Comparison of ENCODE assay signal across 19 mouse cellular contexts in genomic region chr2:146322019-146322418, GRCm38 (mm10).
DNase-seq lines count a peak whose midpoint lies in the region; ATAC-seq and TF ChIP-seq lines count a peak whose summit lies in the region.
"Had no signal": no experiment of that assay in that cellular context is flagged by ENCODE, and none has a peak within 500 bp of the region (broad histone marks: within the 10 kb centered on the region; RNA-seq: fewer than 3 reads in every experiment).

No protein-coding gene starts in this region.

- H3K4me2 ChIP-seq in intestine, embryonic 14.5 days (ENCODE audit: low read length): no peak overlapping the region
- no peak overlapping the region for H3K4me2 ChIP-seq in intestine, postnatal 0 days (replicated peaks; ENCODE audit: low read depth)
- H3K4me2 ChIP-seq: embryonic facial prominence, embryonic 12.5 days; forebrain, embryonic 13.5 days; forebrain, embryonic 15.5 days had no signal

- no peak overlapping the region for H3K4me3 ChIP-seq in intestine, embryonic 14.5 days (ENCODE audit: low read depth, low read length)
- no peak overlapping the region for H3K4me3 ChIP-seq in intestine, postnatal 0 days (ENCODE audit: low read depth, low read length)
- no peak overlapping the region for H3K4me3 ChIP-seq in left cerebral cortex, adult 2 months
- H3K4me3 ChIP-seq: embryonic facial prominence, embryonic 10.5 days; embryonic facial prominence, embryonic 12.5 days; forebrain, embryonic 13.5 days; forebrain, embryonic 15.5 days had no signal

- no peaks in the 10 kb centered on the region for H3K27me3 ChIP-seq in intestine, embryonic 14.5 days (replicated peaks; ENCODE audit: control insufficient read depth, insufficient read depth, low read length)
- no peaks in the 10 kb centered on the region for H3K27me3 ChIP-seq in intestine, postnatal 0 days (replicated peaks; ENCODE audit: control insufficient read depth, insufficient read depth, low read length)
- H3K27me3 ChIP-seq: embryonic facial prominence, embryonic 12.5 days; forebrain, embryonic 13.5 days; forebrain, embryonic 15.5 days had no signal

- TF ChIP-seq CTCF in intestine, postnatal 0 days (IDR thresholded peaks at IDR 0.05; ENCODE audit: low read depth): no peak
- no peak for TF ChIP-seq CTCF in left cerebral cortex, adult 2 months (IDR thresholded peaks at IDR 0.05)

- H3K4me1 ChIP-seq in intestine, embryonic 14.5 days (replicated peaks; ENCODE audit: control insufficient read depth, insufficient read depth, low read length): no peaks in the 10 kb centered on the region
- H3K4me1 ChIP-seq in intestine, postnatal 0 days (replicated peaks; ENCODE audit: control insufficient read depth, insufficient read depth, low read length): no peaks in the 10 kb centered on the region

- no peaks in the 10 kb centered on the region for H3K36me3 ChIP-seq in intestine, embryonic 14.5 days (ENCODE audit: control insufficient read depth, insufficient read depth, low read length)
- H3K36me3 ChIP-seq in intestine, postnatal 0 days (ENCODE audit: control insufficient read depth, insufficient read depth): 0 out of 2 replicates have a peak, but pooled peaks cover 6% of the 10 kb centered on the region
- H3K36me3 ChIP-seq: embryonic facial prominence, embryonic 12.5 days; forebrain, embryonic 15.5 days had no signal

- H3K9me3 ChIP-seq in intestine, embryonic 14.5 days (ENCODE audit: control insufficient read depth, low read length): no peaks in the 10 kb centered on the region
- no peaks in the 10 kb centered on the region for H3K9me3 ChIP-seq in intestine, postnatal 0 days (ENCODE audit: control insufficient read depth)
- H3K9me3 ChIP-seq: embryonic facial prominence, embryonic 10.5 days; embryonic facial prominence, embryonic 12.5 days; forebrain, embryonic 13.5 days; forebrain, embryonic 15.5 days had no signal

- no peak overlapping the region for H3K9ac ChIP-seq in intestine, embryonic 14.5 days (ENCODE audit: low read length)
- H3K9ac ChIP-seq in intestine, postnatal 0 days (ENCODE audit: low read depth, low read length): no peak overlapping the region
- H3K9ac ChIP-seq: embryonic facial prominence, embryonic 12.5 days; forebrain, embryonic 13.5 days; forebrain, embryonic 15.5 days; forebrain, postnatal 0 days had no signal

- intact Hi-C loops in left cerebral cortex, adult 2 months (cut with DNase I): no loop called here

- DNase-seq in intestine, embryonic 14.5 days (ENCODE audit: low spot score): peak; percentile 27
- peak; percentile 22 for DNase-seq in kidney, adult 9 months
- no peak for DNase-seq in kidney, postnatal 25 days
- peak; percentile 55 for DNase-seq in MEL-GATA-1-ER (ENCODE audit: extremely low read depth, low read depth)
- no peak for DNase-seq in left cerebral cortex, adult 2 months (ENCODE audit: extremely low spot score in 1 of 2, low spot score in 2 of 2)
- DNase-seq: adrenal gland, adult 2 months; adrenal gland, postnatal 10 days; adrenal gland, postnatal 25 days; cerebellum, adult 11 months; cerebellum, adult 2 months; cerebellum, adult 9-10 months; cerebellum, postnatal 10 days; cerebellum, postnatal 25 days; forebrain, postnatal 0 days had no signal

- no peak overlapping the region for H3K27ac ChIP-seq in intestine, embryonic 14.5 days (ENCODE audit: low read depth)
- no peak overlapping the region for H3K27ac ChIP-seq in intestine, postnatal 0 days (ENCODE audit: low read depth, low read length)
- no peak overlapping the region for H3K27ac ChIP-seq in left cerebral cortex, adult 2 months
- H3K27ac ChIP-seq: embryonic facial prominence, embryonic 12.5 days; forebrain, embryonic 13.5 days had no signal

- 85% methylated on average over 2 of the region's 2 CpGs for WGBS in intestine, embryonic 14.5 days
- WGBS in intestine, postnatal 0 days: 81% methylated on average over 2 of the region's 2 CpGs

- ATAC-seq in intestine, embryonic 14.5 days (replicated peaks; ENCODE audit: low FRiP score, low TSS enrichment, low read depth): no peak
- ATAC-seq in intestine, postnatal 0 days: no peak
- ATAC-seq: forebrain, embryonic 13.5 days; forebrain, embryonic 15.5 days; forebrain, postnatal 0 days had no signal

Comparison
In these comparisons a context has a peak if more than half of its experiments do, and no peak if none do; other contexts are left out.
1. DNase-seq: peak in intestine, embryonic 14.5 days (single experiment), kidney, adult 9 months (single experiment) and MEL-GATA-1-ER (single experiment); none in kidney, postnatal 25 days (0 of 2) and left cerebral cortex, adult 2 months (0 of 2).